Mouse (Mus musculus) embryonic stem cell, embryonic (primary cell): ENCODE data around the gene Vmn1r195.
"Not testable (repeated sequence)": the region's sequence is repeated elsewhere in the genome, so short reads cannot be mapped to it uniquely, and the experiment has no call there.

ENCODE experiments used
- CTCF ChIA-PET, 4 experiments: fragments of 300-600 bp in 2 of 4; fragments of 350-600 bp in 2 of 4; sonication (Branson Sonifier 250); formaldehyde crosslinking; loops; one replicate each; lab custom pipeline; 2022; ENCODE audit warnings: inconsistent platforms in 2 of 4; lab: Charles Lee
- POLR2A ChIA-PET, 4 experiments: fragments of 300-600 bp in 2 of 4; fragments of 350-600 bp in 2 of 4; sonication (Branson Sonifier 250); formaldehyde crosslinking; loops; one replicate each; lab custom pipeline; 2022; ENCODE audit warnings: antibody characterized with exemption in 4 of 4, inconsistent platforms in 1 of 4; lab: Charles Lee

Vmn1r195 gene

DNA sequence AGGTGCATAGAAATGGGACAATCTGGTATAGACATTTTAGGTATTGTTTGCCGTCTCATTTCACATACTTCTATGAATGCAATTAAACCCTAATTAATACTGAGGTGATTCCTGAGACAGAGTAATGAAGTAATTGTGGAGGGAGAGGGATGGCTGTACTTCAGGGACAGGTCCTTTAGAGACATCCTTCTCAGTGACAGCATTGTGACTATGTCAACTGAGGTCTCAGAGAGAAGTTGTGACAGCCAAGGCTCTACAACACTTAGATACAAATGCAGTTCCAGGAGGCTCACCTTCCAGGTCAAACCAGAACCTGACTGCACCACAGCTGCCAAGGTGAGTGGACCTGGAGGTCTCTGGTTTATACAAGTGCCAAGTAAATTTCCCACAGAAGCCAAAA lies at the start of gene Vmn1r195:
TSS of gene Vmn1r195 (plus strand) at position 301 of the 400 bp plus-strand sequence.
- POLR2A ChIA-PET, CTCF ChIA-PET: not testable (repeated sequence)

DNA sequence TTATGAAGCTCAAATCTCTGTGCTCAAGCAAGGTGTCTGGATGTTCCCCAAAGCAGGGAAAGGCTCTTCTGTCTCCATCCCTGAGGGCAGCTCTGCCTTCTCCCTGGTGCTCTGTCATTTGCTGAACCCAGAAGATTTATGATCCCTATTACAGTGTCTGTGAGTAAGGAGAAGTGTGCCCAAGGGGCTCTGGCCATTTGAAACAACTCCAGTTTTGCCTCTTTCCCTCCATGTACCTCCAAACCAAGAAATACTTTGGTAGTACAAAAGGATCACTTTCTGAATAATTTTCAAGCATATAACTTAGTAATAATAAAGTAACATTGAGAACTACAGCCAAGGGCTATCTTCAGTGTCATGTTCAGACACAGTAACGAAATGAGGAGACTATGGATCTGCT lies 47.3 kb upstream of the Vmn1r195 start, which contains the start of gene Vmn1r193:
TSS of gene Vmn1r193 (minus strand) at position 101 of the 400 bp plus-strand sequence.
- POLR2A ChIA-PET, CTCF ChIA-PET: not testable (repeated sequence)

DNA sequence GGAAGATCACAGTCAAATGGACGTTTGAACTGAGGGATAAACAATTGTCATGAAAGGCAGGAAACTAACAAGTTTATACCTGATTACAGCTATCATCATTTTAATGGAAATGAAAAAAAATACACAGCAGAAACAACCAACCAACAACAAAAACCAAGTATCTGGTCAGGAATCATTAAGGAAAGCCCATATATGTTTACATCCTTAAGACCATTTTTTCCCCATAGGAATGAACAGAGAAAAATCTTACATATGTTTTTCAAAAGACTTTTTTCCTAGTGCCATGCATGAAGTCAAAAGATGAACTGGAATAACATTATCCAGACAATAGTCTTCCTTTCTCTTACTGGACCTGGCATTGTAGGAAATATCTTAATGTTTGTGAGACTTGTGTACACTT lies 26.4 kb upstream of the Vmn1r195 start, which contains the start of gene Vmn1r194:
TSS of gene Vmn1r194 (plus strand) at position 301 of the 400 bp plus-strand sequence.
- ChIA-PET POLR2A (no interaction called here), CTCF (no interaction called here)

DNA sequence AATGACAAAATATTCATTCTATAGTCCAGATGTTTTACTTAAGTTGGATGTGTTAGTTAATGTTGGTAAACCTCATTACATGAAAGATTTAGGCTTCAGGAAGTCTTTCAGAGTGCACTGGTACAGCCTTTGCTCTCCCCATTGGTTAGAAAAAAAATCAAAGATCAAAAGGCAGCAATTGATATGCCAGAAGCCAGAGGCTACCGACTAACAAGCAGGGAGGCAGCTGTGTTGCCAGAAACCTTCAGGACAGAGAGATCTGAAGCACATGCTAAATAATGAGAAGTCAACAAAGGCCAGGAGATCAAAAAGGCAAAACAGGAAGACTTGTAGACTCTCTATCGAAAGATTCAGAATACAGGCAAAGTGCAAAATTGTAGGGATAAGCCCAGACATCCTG lies 1.4 kb downstream of the Vmn1r195 start:
- ChIA-PET CTCF (no interaction called here), POLR2A (interaction anchor here in 1 of 4 experiments (0.6 to 0.7 kb wide), 2 partner anchors 167 to 874 kb away, joined by 3 read pairs; no protein-coding TSS in a partner anchor)

DNA sequence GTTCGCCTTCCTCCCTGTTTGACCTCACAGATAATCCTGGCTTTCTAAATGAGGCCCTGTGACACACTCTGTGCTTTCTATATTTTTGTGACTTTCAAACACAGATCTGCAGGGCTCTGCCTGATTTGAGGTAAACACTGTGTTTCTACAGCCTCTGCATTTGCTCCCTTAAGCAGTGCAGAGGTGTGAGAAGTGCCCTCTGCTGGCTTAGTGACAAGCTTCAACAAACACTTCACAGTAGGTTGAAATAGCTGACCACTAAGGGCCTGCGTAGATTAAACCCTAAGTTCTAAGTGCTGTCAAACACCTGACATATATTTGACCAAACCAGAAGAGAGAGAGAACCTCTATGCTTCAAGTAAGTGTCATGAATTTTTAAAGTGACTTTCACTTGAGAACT lies 14.3 kb downstream of the Vmn1r195 start:
- POLR2A ChIA-PET: no interaction called here
- CTCF ChIA-PET: interaction anchor here in 1 of 4 experiments (0.6 kb wide), 1 partner anchor 1117 kb away, joined by 3 read pairs; no protein-coding TSS in a partner anchor

DNA sequence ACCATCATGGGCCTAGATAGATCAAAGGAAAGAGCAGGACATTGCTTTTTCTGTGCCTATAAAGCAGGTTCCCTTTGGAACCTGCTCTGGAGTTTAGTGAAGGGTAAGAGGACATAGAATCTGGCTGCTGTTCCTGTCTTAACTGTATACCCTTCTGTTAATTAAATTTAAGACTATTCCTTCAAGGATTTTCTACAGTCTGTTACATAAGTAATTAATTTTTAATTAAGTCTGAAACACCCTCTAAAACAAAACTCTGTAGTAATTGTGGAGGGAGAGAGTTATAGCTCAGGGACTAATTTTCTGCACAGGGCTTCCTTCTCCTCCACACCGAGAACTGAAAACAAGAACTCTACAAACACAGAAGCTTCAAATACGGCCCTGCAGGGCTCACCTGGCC lies 19.3 kb downstream of the Vmn1r195 start, which contains the start of gene Vmn1r196:
TSS of gene Vmn1r196 (plus strand) at position 301 of the 400 bp plus-strand sequence.
- ChIA-PET CTCF (no interaction called here), POLR2A (no interaction called here)

DNA sequence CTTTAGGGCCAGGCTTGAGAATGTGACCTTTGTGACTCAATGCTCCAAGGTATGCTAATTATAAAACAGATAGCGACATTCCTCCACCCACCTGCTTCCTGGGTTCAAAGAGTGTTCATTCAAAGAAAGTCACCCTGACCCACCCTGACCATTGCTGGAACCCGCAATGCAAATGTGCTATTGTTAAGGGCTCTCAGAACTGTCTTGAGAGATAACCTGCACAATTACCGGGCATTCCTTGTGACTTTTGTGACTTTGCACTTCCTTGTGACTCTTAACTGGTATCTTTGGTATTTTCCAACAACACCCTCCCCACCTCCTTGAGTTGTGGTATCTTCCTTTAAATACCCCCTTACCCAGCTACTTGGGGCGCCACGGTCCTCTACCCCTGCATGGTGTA lies 37.8 kb downstream of the Vmn1r195 start:
- CTCF ChIA-PET, POLR2A ChIA-PET: not testable (repeated sequence)

DNA sequence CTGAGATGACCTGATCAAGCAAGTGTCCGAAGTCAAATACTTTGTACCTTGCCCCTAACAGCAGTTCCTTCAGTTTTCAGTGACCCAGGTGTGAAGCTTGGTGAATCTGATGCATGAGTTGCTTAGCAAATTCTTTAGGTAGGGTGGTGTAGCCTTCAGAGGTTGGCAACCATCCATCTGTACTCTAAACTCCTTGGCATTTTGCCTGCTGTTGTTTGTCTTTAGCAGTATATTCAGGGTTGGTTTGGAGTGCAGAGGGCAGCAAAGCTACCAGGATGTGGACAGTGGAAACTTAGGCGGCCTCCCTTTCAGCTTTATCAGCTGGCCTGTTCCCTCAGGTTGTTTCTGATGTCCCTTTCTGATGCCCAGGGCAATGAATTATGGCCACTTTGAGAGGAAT lies 45.0 kb downstream of the Vmn1r195 start:
- CTCF ChIA-PET: no interaction called here
- POLR2A ChIA-PET: no interaction called here

DNA sequence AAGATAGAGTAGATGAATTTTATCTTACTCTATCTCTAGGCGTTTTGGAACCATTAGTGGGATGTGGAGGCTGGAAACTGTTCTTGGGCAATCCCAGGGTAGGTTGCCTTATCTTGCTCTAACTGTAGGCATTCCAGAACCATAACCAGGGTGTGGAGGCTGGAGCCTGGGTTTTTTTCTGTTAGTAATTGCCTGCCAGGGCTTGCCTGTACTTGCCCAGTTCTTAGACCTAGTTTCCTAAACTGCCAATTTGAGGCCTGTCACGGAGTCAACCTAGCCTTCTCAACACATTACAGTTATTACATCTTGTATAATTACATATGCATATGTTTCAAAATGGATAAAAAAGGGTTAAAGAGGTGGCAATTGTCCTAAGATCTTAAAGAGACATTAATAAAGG lies 47.0 kb downstream of the Vmn1r195 start:
- CTCF ChIA-PET: no interaction called here
- POLR2A ChIA-PET: no interaction called here

DNA sequence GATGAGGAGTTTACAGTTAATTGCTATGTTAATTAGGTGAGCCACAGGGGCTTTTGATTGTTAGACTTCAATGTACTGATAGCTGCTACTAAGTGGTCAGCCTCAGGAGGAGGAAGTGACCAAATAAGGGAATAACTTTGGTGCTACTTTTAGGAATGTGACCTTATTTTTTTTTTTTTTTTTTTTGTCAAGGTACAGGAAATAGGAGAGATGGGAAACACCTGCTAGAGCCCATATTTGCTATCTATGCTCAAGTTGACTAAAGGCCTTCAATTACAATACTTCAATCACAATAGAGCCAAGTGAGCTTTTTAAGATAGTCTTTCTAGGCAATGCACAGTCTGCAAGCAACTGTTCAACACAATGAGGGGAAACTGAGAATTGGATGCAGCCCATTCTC lies 49.8 kb downstream of the Vmn1r195 start:
- CTCF ChIA-PET: no interaction called here
- POLR2A ChIA-PET: interaction anchor here in 3 of 4 experiments (0.6 to 1.2 kb wide), 7 partner anchors 59 to 566 kb away, joined by 3 to 13 read pairs (median 4); partner anchors contain the start of genes Hist1h2ag (in 1 of the 3), Hist1h2bj (in 1 of the 3), Hist1h2bn (in 1 of the 3) and Pom121l2 (in 1 of the 3)

DNA sequence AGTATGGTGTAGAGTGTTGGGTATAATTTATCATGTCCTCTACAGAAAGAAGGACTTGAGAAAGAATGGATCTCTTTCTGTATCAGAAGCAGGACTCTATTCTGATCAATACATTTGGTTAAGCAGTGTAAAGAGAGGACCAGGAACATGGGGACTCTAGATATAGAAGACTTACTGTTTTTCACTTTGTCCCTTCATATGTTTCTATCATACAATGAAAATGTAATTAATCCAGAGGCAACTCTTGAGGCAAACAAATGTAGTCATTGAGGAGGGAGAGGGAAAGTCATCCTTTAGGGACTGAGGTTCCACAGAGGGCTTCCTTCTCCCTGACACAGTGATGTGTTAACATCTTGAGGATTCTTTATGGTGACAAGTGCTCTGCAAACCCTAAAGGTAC lies 54.0 kb downstream of the Vmn1r195 start, which contains the start of gene Vmn1r197:
TSS of gene Vmn1r197 (plus strand) at position 301 of the 400 bp plus-strand sequence.
- ChIA-PET CTCF (no interaction called here), POLR2A (no interaction called here)
